Mouse (Mus musculus): ENCODE data around the gene Elovl6.

DNA sequence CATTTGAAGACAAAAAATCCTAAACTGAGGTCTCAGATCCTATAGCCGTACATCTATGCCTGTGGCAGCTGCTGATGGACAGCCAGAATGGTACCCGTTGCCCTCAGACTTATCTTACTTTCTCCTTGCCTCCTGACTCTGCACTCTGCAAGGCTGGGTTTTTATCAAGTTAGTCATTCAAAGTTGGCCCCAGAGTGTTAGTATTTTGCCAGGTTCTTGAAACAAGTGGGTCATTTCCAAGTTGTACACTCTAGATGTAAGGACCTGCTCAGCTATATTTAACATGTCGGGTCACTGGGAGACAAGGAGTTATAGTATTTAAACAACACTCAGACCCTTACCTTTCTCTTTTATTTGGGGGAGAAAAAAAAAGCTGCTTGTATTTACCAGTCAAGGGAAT lies 88.6 kb downstream of the Elovl6 start:
- no peak for TF ChIP-seq CHD2 (IDR thresholded peaks at IDR 0.05; ENCODE audit: low read length)
- no peak for TF ChIP-seq POLR2A (IDR thresholded peaks at IDR 0.05; ENCODE audit: control insufficient read depth in 1 of 2, insufficient read depth in 1 of 2, low read depth in 1 of 2, low read length in 2 of 2, poor library complexity in 1 of 2)
- no peak for TF ChIP-seq TAL1 (IDR thresholded peaks at IDR 0.05; ENCODE audit: low read length)
- TF ChIP-seq CTCF (IDR thresholded peaks at IDR 0.05 in 2 of 3, conservative IDR thresholded peaks at IDR 0.05 in 1 of 3; ENCODE audit: control insufficient read depth in 1 of 3, insufficient read depth in 1 of 3, low read depth in 2 of 3, low read length in 3 of 3, poor library complexity in 1 of 3, severe bottlenecking in 1 of 3) = no peak
- no peak for TF ChIP-seq EP300 (IDR thresholded peaks at IDR 0.05; ENCODE audit: low read depth in 1 of 2, low read length in 2 of 2)
- no peak for TF ChIP-seq POLR2AphosphoS2 (IDR thresholded peaks at IDR 0.05; ENCODE audit: low read length)
- no peak for TF ChIP-seq ZKSCAN1 (IDR thresholded peaks at IDR 0.05; ENCODE audit: low read depth, low read length)
- no peak for TF ChIP-seq MXI1 (IDR thresholded peaks at IDR 0.05; ENCODE audit: low read depth, low read length)

Data from MEL (cell line).